Mouse (Mus musculus) olfactory bulb, adult 2 months (tissue): ENCODE results near the gene Galntl6. TPM values are rescaled to one million over a fixed set of nuclear protein-coding genes. Genes with fewer than 3 reads are reported as not detected.

Experiments used
- H3K27ac ChIP-seq: fragments of 200-500 bp; 2 replicates; pipeline ENCODE4 v1.5.1; 2012; ENCODE audit warnings: low read depth, low read length; ENCODE audit not compliant: insufficient read depth
- H3K4me1 ChIP-seq: fragments of 200-500 bp; 2 replicates; pipeline ENCODE4 v1.6.1; 2012; ENCODE audit warnings: low read length; ENCODE audit not compliant: control insufficient read depth, insufficient read depth
- H3K4me3 ChIP-seq: fragments of 200-500 bp; 2 replicates; pipeline ENCODE4 v1.5.1; 2012; ENCODE audit warnings: mild to moderate bottlenecking, low read depth, low read length, moderate library complexity; ENCODE audit not compliant: insufficient read depth
- CTCF ChIP-seq: fragments of 200-500 bp; IDR thresholded peaks from 2 replicates; pipeline ENCODE4 v1.5.1; 2012; ENCODE audit warnings: low read depth, mild to moderate bottlenecking, low read length, moderate library complexity; ENCODE audit not compliant: insufficient read depth
- POLR2A ChIP-seq: fragments of 200-500 bp; IDR thresholded peaks from 2 replicates; pipeline ENCODE4 v1.6.1; 2012; ENCODE audit warnings: mild to moderate bottlenecking, low read depth, low read length, moderate library complexity; ENCODE audit not compliant: insufficient read depth
- WGBS: fragments of 180-500 bp; shearing (Covaris S2); methylation state at CpG from one replicate; pipeline ENCODE4 v1.1.7; 2018; 5-methylcytosine and 5-hydroxymethylcytosine counted together
- polyA plus RNA-seq: library from polyadenylated mRNA; stranded (reverse); fragments of >200 nt; gene quantifications from 2 replicates; pipeline ENCODE4 v1.2.4, GENCODE M21; 2012; ENCODE audit warnings: low replicate concordance; ENCODE audit not compliant: missing spikeins, insufficient read depth, insufficient read length

The Galntl6 gene
- polyA plus RNA-seq, 1 experiment = not detected

- TF ChIP-seq POLR2A (no peak), CTCF (no peak)
- Histone ChIP-seq H3K4me1 (no peaks in the 10 kb centered on the region), H3K27ac (no peak overlapping the region), H3K4me3 (no peak overlapping the region)
- 80% methylated on average over 1 of the region's 1 CpGs for WGBS
Observed at GRCm38 (mm10) chr8:58417551-58417950, 494.9 kb downstream of the Galntl6 start.

GRCm38 (mm10) chr8:58396500-58396899 lies 515.9 kb downstream of the Galntl6 start:
- no peak for TF ChIP-seq CTCF
- no peak for TF ChIP-seq POLR2A
- WGBS = 77% methylated on average over 3 of the region's 3 CpGs

GRCm38 (mm10) chr8:58395879-58396278 lies 516.6 kb downstream of the Galntl6 start:
- Histone ChIP-seq H3K4me1 (no peaks in the 10 kb centered on the region), H3K27ac (no peak overlapping the region), H3K4me3 (no peak overlapping the region)
- WGBS = 92% methylated on average over 1 of the region's 1 CpGs
- TF ChIP-seq POLR2A (no peak), CTCF (no peak)

More at GRCm38 (mm10) chr8:58396500-58396899, 515.9 kb downstream of the Galntl6 start:
- H3K4me1 ChIP-seq = no peaks in the 10 kb centered on the region
- no peak overlapping the region for H3K27ac ChIP-seq
- no peak overlapping the region for H3K4me3 ChIP-seq

GRCm38 (mm10) chr8:58372389-58372788 lies 540.1 kb downstream of the Galntl6 start:
- 26% methylated on average over 2 of the region's 2 CpGs for WGBS
- H3K4me1 ChIP-seq = no peaks in the 10 kb centered on the region
- no peak overlapping the region for H3K4me3 ChIP-seq
- no peak overlapping the region for H3K27ac ChIP-seq
- TF ChIP-seq POLR2A (no peak), CTCF (no peak)

GRCm38 (mm10) chr8:58371979-58372378 lies 540.5 kb downstream of the Galntl6 start:
- H3K4me3 ChIP-seq = no peak overlapping the region
- no peak overlapping the region for H3K27ac ChIP-seq
- TF ChIP-seq POLR2A (no peak), CTCF (no peak)
- WGBS = 79% methylated on average over 10 of the region's 10 CpGs
- no peaks in the 10 kb centered on the region for H3K4me1 ChIP-seq

GRCm38 (mm10) chr8:58331151-58331550 lies 581.3 kb downstream of the Galntl6 start:
- 83% methylated on average over 1 of the region's 1 CpGs for WGBS
- no peak overlapping the region for H3K27ac ChIP-seq
- no peaks in the 10 kb centered on the region for H3K4me1 ChIP-seq
- TF ChIP-seq CTCF (no peak), POLR2A (no peak)
- no peak overlapping the region for H3K4me3 ChIP-seq

GRCm38 (mm10) chr8:58313482-58313881 lies 599.0 kb downstream of the Galntl6 start:
- H3K4me1 ChIP-seq = no peaks in the 10 kb centered on the region
- no peak overlapping the region for H3K4me3 ChIP-seq
- 19% methylated on average over 2 of the region's 2 CpGs for WGBS
- no peak overlapping the region for H3K27ac ChIP-seq
- TF ChIP-seq CTCF (no peak), POLR2A (no peak)

GRCm38 (mm10) chr8:58291487-58291886 lies 621.0 kb downstream of the Galntl6 start:
- Histone ChIP-seq H3K27ac (no peak overlapping the region), H3K4me3 (no peak overlapping the region), H3K4me1 (no peaks in the 10 kb centered on the region)
- TF ChIP-seq CTCF = no peak
- no peak for TF ChIP-seq POLR2A
- WGBS = 57% methylated on average over 4 of the region's 4 CpGs

GRCm38 (mm10) chr8:58290080-58290479 lies 622.4 kb downstream of the Galntl6 start:
- no peak overlapping the region for H3K27ac ChIP-seq
- no peak overlapping the region for H3K4me3 ChIP-seq
- no peaks in the 10 kb centered on the region for H3K4me1 ChIP-seq
- TF ChIP-seq POLR2A = no peak
- no peak for TF ChIP-seq CTCF

GRCm38 (mm10) chr8:58265485-58265884 lies 647.0 kb downstream of the Galntl6 start:
- TF ChIP-seq POLR2A = no peak
- Histone ChIP-seq H3K4me1 (no peaks in the 10 kb centered on the region), H3K27ac (no peak overlapping the region), H3K4me3 (no peak overlapping the region)
- 92% methylated on average over 2 of the region's 2 CpGs for WGBS
